Mouse (Mus musculus) urinary bladder, adult 18-20 months (tissue): Measurements from ENCODE around the gene Tha1.

ENCODE experiments used
- DNase-seq, 2 experiments: peaks; one replicate each; pipeline ENCODE4 v3.0.0; 2022; ENCODE audit warnings: low spot score in 2 of 2, mixed read lengths in 2 of 2

Gene Tha1

GRCm38 (mm10) chr11:117826164-117826563, 47.1 kb downstream of the Tha1 start:
- no peak for DNase-seq

GRCm38 (mm10) chr11:117825333-117826101, 47.8 kb downstream of the Tha1 start, which contains the start of the genes Afmid and Tk1:
Gene Afmid, plus strand, starts transcription at chr11:117825924.
Gene Tk1, minus strand, starts transcription at chr11:117826092.
- peak; percentile 58 to 66 for DNase-seq

- peak; percentile 67 to 78 for DNase-seq
Measured at GRCm38 (mm10) chr11:117824060-117824969, 49.0 kb downstream of the Tha1 start.

DNA sequence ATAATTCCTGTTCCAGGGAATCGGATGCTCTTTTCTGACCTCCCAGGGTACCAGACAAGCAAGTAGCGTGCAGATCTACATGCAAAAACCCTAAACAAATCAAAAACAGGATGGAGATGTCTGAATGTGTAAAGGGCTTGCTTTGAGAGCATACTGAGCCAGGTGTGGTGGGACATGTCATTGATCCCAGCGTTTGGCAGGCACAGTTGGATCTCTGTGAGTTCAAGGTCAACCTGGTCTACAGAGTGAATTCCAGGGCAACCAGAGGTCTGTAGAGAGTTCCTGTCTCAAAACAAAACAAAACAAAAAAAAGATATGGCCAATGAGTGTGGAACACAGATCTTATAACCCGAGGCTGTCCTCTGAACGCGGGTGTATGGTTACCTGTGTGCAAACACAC, 49.9 kb downstream of the Tha1 start:
- DNase-seq: no peak

DNA sequence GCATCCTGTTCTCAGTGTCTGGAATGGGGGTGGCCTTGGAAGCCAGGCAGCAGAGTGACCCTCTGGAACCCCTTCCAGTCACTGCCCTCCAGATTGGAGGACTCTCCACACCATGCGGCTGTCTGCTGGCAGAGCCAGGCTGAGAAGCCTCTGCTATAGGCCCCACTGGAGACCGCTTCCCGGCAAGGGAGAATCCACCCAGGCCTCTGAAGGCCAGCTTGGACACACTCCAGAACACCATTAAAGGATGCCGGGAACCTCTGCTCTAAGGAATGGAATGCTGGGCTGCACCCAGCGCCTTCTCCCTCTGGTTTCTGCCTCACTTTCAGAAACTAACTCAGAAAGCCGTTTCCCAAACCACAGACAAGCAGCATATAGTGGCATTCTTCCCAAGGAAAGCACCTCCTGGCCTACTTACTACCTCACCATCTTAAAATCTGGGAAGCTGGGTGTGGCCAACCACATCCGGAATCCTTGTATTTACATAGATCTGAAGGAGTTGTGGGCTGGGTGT, 50.5 kb downstream of the Tha1 start:
- no peak for DNase-seq

DNA sequence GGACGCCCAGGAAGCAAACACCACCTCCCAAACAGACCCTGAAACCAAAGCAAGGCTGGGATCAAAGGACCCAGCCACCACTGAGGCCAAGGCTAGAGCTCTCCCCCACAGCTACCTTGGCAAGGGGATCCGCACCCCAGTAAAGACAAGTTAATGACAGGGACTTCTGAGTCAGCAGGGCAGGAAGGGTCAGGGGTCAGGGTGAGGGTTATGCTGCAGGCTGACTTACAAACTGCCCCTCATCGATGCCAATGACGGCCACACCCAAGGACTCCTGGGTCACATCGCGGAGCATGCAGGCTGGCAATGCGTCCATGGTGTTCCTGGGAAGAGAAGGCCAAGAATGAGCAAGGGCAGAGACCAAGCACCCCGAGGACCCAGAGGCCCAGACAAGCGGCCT, 51.4 kb downstream of the Tha1 start:
- DNase-seq: no peak

DNA sequence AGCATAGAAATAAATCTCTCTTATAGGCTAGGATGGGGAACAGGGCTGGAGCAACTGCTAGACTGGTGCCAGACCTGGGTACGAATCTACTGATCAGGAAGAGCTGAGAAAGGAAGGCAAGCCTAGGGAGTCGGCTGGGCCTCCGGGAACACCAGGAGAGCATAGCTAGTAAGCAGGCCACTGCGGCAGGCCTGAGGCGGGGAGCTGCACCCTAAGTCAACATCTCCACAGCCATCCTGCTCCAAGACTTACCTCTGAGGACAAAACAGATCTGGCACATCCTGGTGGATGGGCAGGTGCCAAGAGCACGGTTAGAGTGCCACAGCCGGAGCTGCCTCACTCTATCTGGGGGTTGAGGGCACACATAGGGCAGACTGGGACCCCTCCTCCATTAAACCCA, 53.1 kb downstream of the Tha1 start:
- DNase-seq: no peak

- no peak for DNase-seq
Measured at GRCm38 (mm10) chr11:117819095-117819494, 54.2 kb downstream of the Tha1 start.
